Mouse (Mus musculus): ENCODE results near the gene Olfr1465. TPM values are rescaled to one million over a fixed set of nuclear protein-coding genes. Genes with fewer than 3 reads are reported as not detected.

Gene Olfr1465
- polyA plus RNA-seq (2016; fragmentation: Nextera tagmentation; extraction: Ambion mirVana), result not detected in 2 replicates

GRCm38 (mm10) chr19:13315441-13315840, at the start of gene Olfr1465:
TSS of gene Olfr1465 (minus strand) at chr19:13315541.
- no peak for DNase-seq (ENCODE audit: extremely low spot score, low spot score)
- no peaks in the 10 kb centered on the region for H3K4me1 ChIP-seq
- H3K9me3 ChIP-seq, result peaks cover 16% of the 10 kb centered on the region
- H3K4me3 ChIP-seq, result no peak within 1 kb of the TSS
- H3K27me3 ChIP-seq (ENCODE audit: poor library complexity, severe bottlenecking), result no peaks in the 10 kb centered on the region
- H3K27ac ChIP-seq, result no peak within 1 kb of the TSS
- no peaks in the 10 kb centered on the region for H3K36me3 ChIP-seq (replicated peaks)

- Histone ChIP-seq H3K36me3 (replicated peaks) (no peaks in the 10 kb centered on the region), H3K4me1 (no peaks in the 10 kb centered on the region)
Measured at GRCm38 (mm10) chr19:13361936-13362335, 46.6 kb upstream of the Olfr1465 start, which contains the start of gene Olfr1467. TSS of gene Olfr1467 (plus strand) at chr19:13362236.

GRCm38 (mm10) chr19:13338562-13338961, 23.2 kb upstream of the Olfr1465 start, which contains the start of gene Olfr1466:
TSS of gene Olfr1466 (plus strand) at chr19:13338862.
- peaks cover 36% of the 10 kb centered on the region for H3K9me3 ChIP-seq
- H3K27me3 ChIP-seq (ENCODE audit: poor library complexity, severe bottlenecking), result no peaks in the 10 kb centered on the region
- no peak for DNase-seq (ENCODE audit: extremely low spot score, low spot score)
- 87% methylated on average over 2 of the region's 2 CpGs for WGBS
- no peaks in the 10 kb centered on the region for H3K4me1 ChIP-seq
- H3K27ac ChIP-seq, result no peak within 1 kb of the TSS
- H3K36me3 ChIP-seq (replicated peaks), result no peaks in the 10 kb centered on the region
- no peak within 1 kb of the TSS for H3K4me3 ChIP-seq

More at GRCm38 (mm10) chr19:13361936-13362335, 46.6 kb upstream of the Olfr1465 start, which contains the start of gene Olfr1467:
- Histone ChIP-seq H3K27ac (no peak within 1 kb of the TSS), H3K4me3 (no peak within 1 kb of the TSS), H3K9me3 (peaks cover 33% of the 10 kb centered on the region), H3K27me3 (ENCODE audit: poor library complexity, severe bottlenecking) (no peaks in the 10 kb centered on the region)
- 75% methylated on average over 2 of the region's 2 CpGs for WGBS
- no peak for DNase-seq (ENCODE audit: extremely low spot score, low spot score)

Other genes with a start within 250 kb of the Olfr1465 start
- not detected in 2 replicates for gene Olfr1457, start 217.7 kb downstream of the Olfr1465 start, polyA plus RNA-seq (2016; fragmentation: Nextera tagmentation; extraction: Ambion mirVana)
- not detected in 2 replicates for gene Olfr1458, start 208.8 kb downstream of the Olfr1465 start, polyA plus RNA-seq (2016; fragmentation: Nextera tagmentation; extraction: Ambion mirVana)
- not detected in 2 replicates for gene Olfr1459, start 166.0 kb downstream of the Olfr1465 start, polyA plus RNA-seq (2016; fragmentation: Nextera tagmentation; extraction: Ambion mirVana)
- not detected in 2 replicates for gene Olfr1461, start 152.5 kb downstream of the Olfr1465 start, polyA plus RNA-seq (2016; fragmentation: Nextera tagmentation; extraction: Ambion mirVana)
- not detected in 2 replicates for gene Olfr1462, start 129.8 kb downstream of the Olfr1465 start, polyA plus RNA-seq (2016; fragmentation: Nextera tagmentation; extraction: Ambion mirVana)
- not detected in 2 replicates for gene Olfr1463, start 84.2 kb downstream of the Olfr1465 start, polyA plus RNA-seq (2016; fragmentation: Nextera tagmentation; extraction: Ambion mirVana)
- not detected in 2 replicates for gene Olfr1466, start 23.3 kb upstream of the Olfr1465 start, polyA plus RNA-seq (2016; fragmentation: Nextera tagmentation; extraction: Ambion mirVana)
- gene Olfr1467, start 46.7 kb upstream of the Olfr1465 start, polyA plus RNA-seq (2016; fragmentation: Nextera tagmentation; extraction: Ambion mirVana), result not detected in 2 replicates
- gene Olfr1469, start 92.3 kb upstream of the Olfr1465 start, polyA plus RNA-seq (2016; fragmentation: Nextera tagmentation; extraction: Ambion mirVana), result not detected in 2 replicates
- gene Olfr1471, start 127.9 kb upstream of the Olfr1465 start, polyA plus RNA-seq (2016; fragmentation: Nextera tagmentation; extraction: Ambion mirVana), result not detected in 2 replicates
- gene Olfr1472, start 140.5 kb upstream of the Olfr1465 start, polyA plus RNA-seq (2016; fragmentation: Nextera tagmentation; extraction: Ambion mirVana), result not detected in 2 replicates
- not detected in 2 replicates for gene Olfr1474, start 154.0 kb upstream of the Olfr1465 start, polyA plus RNA-seq (2016; fragmentation: Nextera tagmentation; extraction: Ambion mirVana)
- not detected in 2 replicates for gene Olfr1475, start 164.7 kb upstream of the Olfr1465 start, polyA plus RNA-seq (2016; fragmentation: Nextera tagmentation; extraction: Ambion mirVana)
- gene Olfr1477, start 185.0 kb upstream of the Olfr1465 start, polyA plus RNA-seq (2016; fragmentation: Nextera tagmentation; extraction: Ambion mirVana), result not detected in 2 replicates
- gene Olfr1480, start 212.4 kb upstream of the Olfr1465 start, polyA plus RNA-seq (2016; fragmentation: Nextera tagmentation; extraction: Ambion mirVana), result not detected in 2 replicates